Mouse (Mus musculus) testis, adult 2 months (tissue): ENCODE measurements around the gene Bola3.

Source experiments
- CTCF ChIP-seq: fragments of 200-500 bp; IDR thresholded peaks from 2 replicates; pipeline ENCODE4 v1.5.1; 2012; ENCODE audit warnings: low read depth, mild to moderate bottlenecking, inconsistent platforms, low read length, moderate library complexity; ENCODE audit not compliant: control insufficient read depth, insufficient read depth, insufficient replicate concordance
- POLR2A ChIP-seq: fragments of 200-500 bp; IDR thresholded peaks from 2 replicates; pipeline ENCODE4 v1.6.1; 2012; ENCODE audit warnings: low read depth, mild to moderate bottlenecking, inconsistent platforms, low read length, moderate library complexity; ENCODE audit not compliant: control insufficient read depth

DNA sequence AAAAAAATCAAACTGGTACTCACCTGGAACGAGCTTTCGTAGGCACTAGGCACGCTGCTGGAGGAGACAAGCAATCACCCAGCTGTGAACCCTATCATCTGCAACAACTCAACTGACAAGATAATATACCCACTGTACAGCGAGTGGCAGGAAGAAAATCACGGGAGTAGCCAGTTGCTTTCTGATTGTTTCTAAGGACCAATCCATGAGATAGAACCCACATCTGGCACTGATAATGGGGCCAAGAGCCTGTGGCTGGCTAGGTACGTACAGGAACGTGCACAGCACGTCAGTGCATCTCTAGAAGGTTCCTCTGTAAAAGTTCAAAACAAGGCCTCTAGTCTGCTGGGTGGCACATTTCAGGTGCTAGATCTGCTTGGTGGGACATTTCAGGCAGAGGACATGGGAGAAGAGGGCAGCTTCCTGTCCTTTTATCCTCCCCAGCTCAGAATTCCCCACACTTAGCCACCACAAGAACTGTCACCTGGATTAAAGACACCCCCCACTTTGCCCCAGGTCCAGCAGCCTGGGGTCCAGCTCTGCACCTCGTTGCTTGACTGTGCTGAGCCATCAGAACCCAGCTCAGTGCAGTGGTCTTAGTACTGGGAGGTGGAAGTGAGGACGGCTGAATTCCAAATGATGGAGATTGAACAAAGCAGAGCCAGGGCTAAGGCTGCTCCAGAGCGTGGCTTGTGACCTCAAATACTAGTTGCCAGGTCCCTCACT, 12.7 kb downstream of the Bola3 start:
- TF ChIP-seq POLR2A (no peak), CTCF (no peak)
